Mouse (Mus musculus) heart, embryonic 12.5 days (tissue): ENCODE data around the gene Gpc5. TPM values are rescaled to one million over a fixed set of nuclear protein-coding genes. Genes with fewer than 3 reads are reported as not detected.

Experiments used
- ATAC-seq: fragments of 200-750 bp; cut with Nextera tagmentation; 2 replicates; pipeline ENCODE4 v1.8.0; 2017; ENCODE audit warnings: moderate TSS enrichment, moderate library complexity; ENCODE audit not compliant: insufficient number of reproducible peaks, low FRiP score
- H3K27ac ChIP-seq: fragments of 300-500 bp; sonication (generic); 2 replicates; pipeline ENCODE4 v1.5.1; 2016; ENCODE audit warnings: mild to moderate bottlenecking, moderate library complexity; ENCODE audit not compliant: poor library complexity, severe bottlenecking
- H3K27me3 ChIP-seq: fragments of 300-500 bp; sonication (generic); replicated peaks from 2 replicates; pipeline ENCODE4 v1.6.1; 2016; ENCODE audit warnings: mild to moderate bottlenecking, moderate library complexity
- H3K36me3 ChIP-seq: fragments of 300-500 bp; sonication (generic); 2 replicates; pipeline ENCODE4 v1.6.1; 2016; ENCODE audit warnings: mild to moderate bottlenecking, moderate library complexity
- H3K4me1 ChIP-seq: fragments of 300-500 bp; sonication (generic); replicated peaks from 2 replicates; pipeline ENCODE4 v1.6.1; 2016; ENCODE audit warnings: mild to moderate bottlenecking
- H3K4me2 ChIP-seq: fragments of 300-500 bp; sonication (generic); 2 replicates; pipeline ENCODE4 v1.6.1; 2016; ENCODE audit warnings: mild to moderate bottlenecking, moderate library complexity
- H3K4me3 ChIP-seq: fragments of 300-500 bp; sonication (generic); 2 replicates; pipeline ENCODE4 v1.5.1; 2016; ENCODE audit warnings: mild to moderate bottlenecking
- H3K9ac ChIP-seq: fragments of 300-500 bp; sonication (generic); 2 replicates; pipeline ENCODE4 v1.6.1; 2016; ENCODE audit warnings: mild to moderate bottlenecking, moderate library complexity
- H3K9me3 ChIP-seq: fragments of 300-500 bp; sonication (generic); replicated peaks from 2 replicates; pipeline ENCODE4 v1.6.1; 2016; ENCODE audit warnings: mild to moderate bottlenecking, moderate library complexity
- WGBS: fragments of 180-500 bp; shearing (Covaris S2); methylation state at CpG from one replicate; pipeline ENCODE4 v1.1.7; 2016; 5-methylcytosine and 5-hydroxymethylcytosine counted together
- polyA plus RNA-seq: library from polyadenylated mRNA; unstranded; fragments of >200 nt; fragmentation: Nextera tagmentation; extraction: Ambion mirVana; gene quantifications from 2 replicates; pipeline ENCODE4 v1.2.1, GENCODE M21; 2016

The Gpc5 gene
- polyA plus RNA-seq, result 0.53 and 0.57 TPM in 2 replicates

GRCm38 (mm10) chr14:115092081-115092480 lies at the start of gene Gpc5:
Gpc5 (plus strand) TSS chr14:115092215.
- Histone ChIP-seq H3K4me2 (peak within 1 kb of the TSS; percentile 99), H3K27me3 (peaks cover 36% of the 10 kb centered on the region), H3K27ac (no peak within 1 kb of the TSS), H3K36me3 (no peaks in the 10 kb centered on the region), H3K4me1 (peaks cover 7% of the 10 kb centered on the region; the same call in 1 of the 2 replicates), H3K4me3 (peak within 1 kb of the TSS; percentile 61), H3K9ac (peak within 1 kb of the TSS; percentile 67), H3K9me3 (no peaks in the 10 kb centered on the region)
- under 1% methylated on average over 31 of the region's 31 CpGs for whole genome bisulfite sequencing
- peak; percentile 98 for ATAC-seq

GRCm38 (mm10) chr14:115042660-115043059 lies 49.4 kb upstream of the Gpc5 start:
- Histone ChIP-seq H3K36me3 (peaks cover 33% of the 10 kb centered on the region), H3K27ac (peak overlapping the region; percentile 97; the same call in 1 of the 2 replicates), H3K4me2 (peak overlapping the region; percentile 84), H3K9me3 (no peaks in the 10 kb centered on the region), H3K4me3 (peak overlapping the region; percentile 91), H3K4me1 (peaks cover 21% of the 10 kb centered on the region), H3K9ac (peak overlapping the region; percentile 100), H3K27me3 (no peaks in the 10 kb centered on the region)
- 1% methylated on average over 4 of the region's 4 CpGs for WGBS
- no peak for ATAC-seq

- WGBS, result 89% methylated on average over 5 of the region's 5 CpGs
- no peak for ATAC-seq
- no peak overlapping the region for H3K4me3 ChIP-seq
- peaks cover 26% of the 10 kb centered on the region for H3K4me1 ChIP-seq
- 0 out of 2 replicates have a peak overlapping the region, but pooled peaks have one; percentile 36 for H3K9ac ChIP-seq
- H3K4me2 ChIP-seq, result no peak overlapping the region
- no peak overlapping the region for H3K27ac ChIP-seq
- H3K36me3 ChIP-seq, result peaks cover 40% of the 10 kb centered on the region
- H3K27me3 ChIP-seq, result no peaks in the 10 kb centered on the region
- H3K9me3 ChIP-seq, result no peaks in the 10 kb centered on the region
Observed at GRCm38 (mm10) chr14:115044016-115044415, 48.0 kb upstream of the Gpc5 start.

GRCm38 (mm10) chr14:115045712-115046111 lies 46.3 kb upstream of the Gpc5 start:
- ATAC-seq, result no peak
- H3K36me3 ChIP-seq, result peaks cover 44% of the 10 kb centered on the region
- 90% methylated on average over 3 of the region's 3 CpGs for WGBS

GRCm38 (mm10) chr14:115047316-115047715 lies 44.7 kb upstream of the Gpc5 start:
- ATAC-seq, result no peak
- WGBS, result 87% methylated on average over 3 of the region's 3 CpGs

More at GRCm38 (mm10) chr14:115045712-115046111, 46.3 kb upstream of the Gpc5 start:
- Histone ChIP-seq H3K27ac (no peak overlapping the region), H3K9ac (no peak overlapping the region), H3K4me1 (peaks cover 28% of the 10 kb centered on the region), H3K4me2 (no peak overlapping the region), H3K27me3 (no peaks in the 10 kb centered on the region), H3K9me3 (no peaks in the 10 kb centered on the region), H3K4me3 (no peak overlapping the region)

GRCm38 (mm10) chr14:115047990-115048862 lies 43.8 kb upstream of the Gpc5 start:
- Histone ChIP-seq H3K9ac (no peak overlapping the region), H3K27ac (no peak overlapping the region), H3K27me3 (no peaks in the 10 kb centered on the region), H3K4me2 (no peak overlapping the region), H3K4me1 (peaks cover 24% of the 10 kb centered on the region), H3K9me3 (no peaks in the 10 kb centered on the region), H3K36me3 (peaks cover 48% of the 10 kb centered on the region), H3K4me3 (no peak overlapping the region)
- ATAC-seq, result no peak
- whole genome bisulfite sequencing, result 65% methylated on average over 5 of the region's 5 CpGs

More at GRCm38 (mm10) chr14:115047316-115047715, 44.7 kb upstream of the Gpc5 start:
- peaks cover 48% of the 10 kb centered on the region for H3K36me3 ChIP-seq
- no peak overlapping the region for H3K4me2 ChIP-seq
- peaks cover 28% of the 10 kb centered on the region for H3K4me1 ChIP-seq
- H3K27me3 ChIP-seq, result no peaks in the 10 kb centered on the region
- no peak overlapping the region for H3K9ac ChIP-seq
- H3K4me3 ChIP-seq, result no peak overlapping the region
- H3K27ac ChIP-seq, result no peak overlapping the region
- H3K9me3 ChIP-seq, result no peaks in the 10 kb centered on the region

GRCm38 (mm10) chr14:115048863-115049566 lies 43.0 kb upstream of the Gpc5 start:
- 41% methylated on average over 5 of the region's 5 CpGs for WGBS
- Histone ChIP-seq H3K9me3 (no peaks in the 10 kb centered on the region), H3K4me1 (peaks cover 16% of the 10 kb centered on the region), H3K27ac (no peak overlapping the region), H3K27me3 (no peaks in the 10 kb centered on the region), H3K9ac (no peak overlapping the region), H3K4me3 (no peak overlapping the region), H3K36me3 (peaks cover 44% of the 10 kb centered on the region), H3K4me2 (no peak overlapping the region)
- ATAC-seq, result no peak

- Histone ChIP-seq H3K27me3 (no peaks in the 10 kb centered on the region), H3K4me1 (peaks cover 11% of the 10 kb centered on the region), H3K9ac (no peak overlapping the region), H3K9me3 (no peaks in the 10 kb centered on the region), H3K27ac (no peak overlapping the region), H3K36me3 (peaks cover 36% of the 10 kb centered on the region), H3K4me2 (no peak overlapping the region), H3K4me3 (no peak overlapping the region)
- no peak for ATAC-seq
Observed at GRCm38 (mm10) chr14:115049831-115050230, 42.2 kb upstream of the Gpc5 start.

GRCm38 (mm10) chr14:115051106-115051760 lies 40.8 kb upstream of the Gpc5 start:
- H3K9ac ChIP-seq, result no peak overlapping the region
- H3K36me3 ChIP-seq, result peaks cover 28% of the 10 kb centered on the region
- 82% methylated on average over 5 of the region's 5 CpGs for WGBS
- no peaks in the 10 kb centered on the region for H3K9me3 ChIP-seq
- no peak overlapping the region for H3K27ac ChIP-seq
- no peak for ATAC-seq
- peaks cover 7% of the 10 kb centered on the region for H3K4me1 ChIP-seq
- H3K27me3 ChIP-seq, result no peaks in the 10 kb centered on the region
- H3K4me2 ChIP-seq, result no peak overlapping the region
- no peak overlapping the region for H3K4me3 ChIP-seq

- Histone ChIP-seq H3K36me3 (peaks cover 20% of the 10 kb centered on the region), H3K4me2 (no peak overlapping the region), H3K4me1 (peaks cover 7% of the 10 kb centered on the region), H3K9ac (no peak overlapping the region), H3K4me3 (no peak overlapping the region), H3K27ac (no peak overlapping the region), H3K9me3 (no peaks in the 10 kb centered on the region), H3K27me3 (no peaks in the 10 kb centered on the region)
- 90% methylated on average over 4 of the region's 4 CpGs for WGBS
- no peak for ATAC-seq
Observed at GRCm38 (mm10) chr14:115052371-115052770, 39.6 kb upstream of the Gpc5 start.

GRCm38 (mm10) chr14:115054252-115054651 lies 37.8 kb upstream of the Gpc5 start:
- WGBS, result 91% methylated on average over 4 of the region's 4 CpGs
- no peak overlapping the region for H3K27ac ChIP-seq
- no peak overlapping the region for H3K4me3 ChIP-seq
- no peaks in the 10 kb centered on the region for H3K27me3 ChIP-seq
- H3K4me1 ChIP-seq, result no peaks in the 10 kb centered on the region
- H3K9ac ChIP-seq, result no peak overlapping the region
- H3K9me3 ChIP-seq, result no peaks in the 10 kb centered on the region
- no peak overlapping the region for H3K4me2 ChIP-seq
- peaks cover 8% of the 10 kb centered on the region for H3K36me3 ChIP-seq
- ATAC-seq, result no peak
